Mouse (Mus musculus): ENCODE measurements around the gene Kcnj15.
A peak's percentile ranks its signal among the peaks of the same experiment; 100 is the strongest.

The Kcnj15 gene

GRCm38 (mm10) chr16:95292843-95293505 is 35.6 kb downstream of the Kcnj15 start:
- DNase-seq (ENCODE audit: low spot score in 2 of 2) = no peak

- DNase-seq (ENCODE audit: low spot score in 2 of 2) = peak in 1 of 2 experiments; percentile 4
Measured at GRCm38 (mm10) chr16:95297651-95298050, 40.3 kb downstream of the Kcnj15 start.

DNA sequence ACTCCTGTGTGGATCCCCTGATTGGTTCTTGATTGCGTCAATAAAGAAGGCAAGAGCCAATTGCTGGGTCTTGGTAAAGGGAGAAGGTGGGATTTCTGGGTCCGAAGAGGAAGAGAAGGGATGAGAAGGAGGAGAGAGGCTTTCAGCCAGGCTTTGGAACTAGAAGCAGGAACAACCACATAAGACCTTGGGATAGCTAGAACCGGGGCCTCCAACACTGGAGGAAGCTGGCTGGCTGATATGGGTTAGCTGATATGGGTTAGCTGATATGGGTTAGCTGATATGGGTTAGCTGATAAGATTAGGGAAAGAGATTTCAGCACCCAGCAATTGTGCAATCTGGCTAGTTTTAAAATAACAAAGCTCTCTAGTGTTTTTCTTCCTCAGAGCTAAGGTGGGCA is 44.3 kb downstream of the Kcnj15 start:
- DNase-seq (ENCODE audit: low spot score in 2 of 2) = no peak

GRCm38 (mm10) chr16:95303676-95304075 is 46.3 kb downstream of the Kcnj15 start:
- DNase-seq (ENCODE audit: low spot score in 2 of 2) = peak in 1 of 2 experiments; percentile 2

DNA sequence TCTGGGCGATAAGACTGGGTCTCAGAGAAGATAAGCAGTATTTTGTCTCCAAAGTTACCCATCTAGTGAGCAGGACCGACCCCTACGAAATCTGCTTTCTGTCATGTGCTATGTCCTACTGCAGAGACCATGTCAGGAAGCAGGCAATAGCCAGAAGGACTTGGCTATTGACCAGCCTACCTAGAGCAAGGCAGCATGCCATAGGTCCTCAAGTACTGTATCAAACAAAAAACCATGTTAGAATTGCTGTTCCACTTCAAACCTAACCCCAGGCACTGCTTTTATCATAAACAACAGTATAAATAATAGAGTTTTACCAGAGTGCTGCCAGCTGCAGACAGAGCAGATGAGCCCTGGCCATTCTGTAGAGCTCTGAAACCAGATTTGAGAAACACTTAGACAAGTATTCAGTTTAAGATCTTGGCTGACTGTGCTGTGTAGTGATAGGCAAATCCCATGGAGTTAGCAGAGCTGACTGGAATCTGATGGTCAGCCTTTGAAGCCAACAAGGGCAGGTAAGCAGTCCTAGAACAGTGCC is 50.5 kb downstream of the Kcnj15 start:
- no peak for DNase-seq (ENCODE audit: low spot score in 2 of 2)

DNA sequence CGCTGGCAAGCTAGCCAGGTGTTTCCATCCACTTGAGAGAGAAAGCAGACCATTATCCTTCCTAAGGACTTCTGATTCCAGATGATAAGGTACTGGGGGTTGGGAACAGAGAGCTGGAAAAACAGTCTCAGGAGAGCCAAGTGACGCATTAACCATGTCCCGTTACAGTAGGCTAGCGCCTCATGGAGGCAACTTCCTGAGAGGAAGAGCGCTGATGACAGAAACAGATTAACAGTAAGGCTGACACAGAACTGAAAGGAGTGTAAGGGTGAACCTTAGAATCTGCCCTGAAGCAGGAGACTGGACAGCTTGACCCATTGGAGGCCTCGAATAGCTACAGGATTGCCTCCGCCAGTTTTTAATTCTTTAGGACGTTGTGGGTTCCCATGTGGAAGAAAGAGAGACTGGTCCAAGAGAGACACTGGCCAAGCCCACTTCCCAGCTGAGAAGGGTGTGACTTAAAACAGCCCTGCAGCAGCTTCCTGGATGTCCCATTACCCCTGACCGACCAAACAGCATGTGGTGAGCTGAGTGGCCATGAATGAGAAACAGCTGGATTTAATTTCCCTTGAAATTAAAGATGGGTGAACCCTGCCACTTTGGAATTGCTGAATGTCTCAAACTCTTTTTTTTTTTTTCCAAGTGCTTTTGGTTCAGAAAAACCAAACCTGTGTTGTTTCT is 64.7 kb downstream of the Kcnj15 start:
- DNase-seq (ENCODE audit: low spot score in 2 of 2) = no peak

DNA sequence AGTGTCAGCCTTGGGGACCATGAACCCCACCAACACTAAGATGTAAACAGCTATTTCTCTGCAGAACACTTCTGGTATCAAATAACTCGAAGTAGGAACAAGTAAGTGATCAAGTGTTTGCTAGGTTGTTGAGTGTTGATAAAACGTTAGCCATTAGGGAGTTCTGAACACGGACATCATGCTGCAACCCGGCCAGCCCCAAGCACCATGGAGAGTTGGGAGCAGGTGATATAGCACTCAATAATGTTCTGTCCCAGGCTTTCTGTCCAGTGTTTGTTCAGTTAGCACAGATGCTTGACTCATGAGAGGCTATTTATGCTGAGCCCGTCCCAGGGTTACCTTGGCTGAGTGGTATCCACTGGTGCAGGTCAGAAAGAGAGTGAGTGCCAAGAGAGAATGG is 74.8 kb downstream of the Kcnj15 start:
- DNase-seq (ENCODE audit: low spot score in 2 of 2) = no peak

DNA sequence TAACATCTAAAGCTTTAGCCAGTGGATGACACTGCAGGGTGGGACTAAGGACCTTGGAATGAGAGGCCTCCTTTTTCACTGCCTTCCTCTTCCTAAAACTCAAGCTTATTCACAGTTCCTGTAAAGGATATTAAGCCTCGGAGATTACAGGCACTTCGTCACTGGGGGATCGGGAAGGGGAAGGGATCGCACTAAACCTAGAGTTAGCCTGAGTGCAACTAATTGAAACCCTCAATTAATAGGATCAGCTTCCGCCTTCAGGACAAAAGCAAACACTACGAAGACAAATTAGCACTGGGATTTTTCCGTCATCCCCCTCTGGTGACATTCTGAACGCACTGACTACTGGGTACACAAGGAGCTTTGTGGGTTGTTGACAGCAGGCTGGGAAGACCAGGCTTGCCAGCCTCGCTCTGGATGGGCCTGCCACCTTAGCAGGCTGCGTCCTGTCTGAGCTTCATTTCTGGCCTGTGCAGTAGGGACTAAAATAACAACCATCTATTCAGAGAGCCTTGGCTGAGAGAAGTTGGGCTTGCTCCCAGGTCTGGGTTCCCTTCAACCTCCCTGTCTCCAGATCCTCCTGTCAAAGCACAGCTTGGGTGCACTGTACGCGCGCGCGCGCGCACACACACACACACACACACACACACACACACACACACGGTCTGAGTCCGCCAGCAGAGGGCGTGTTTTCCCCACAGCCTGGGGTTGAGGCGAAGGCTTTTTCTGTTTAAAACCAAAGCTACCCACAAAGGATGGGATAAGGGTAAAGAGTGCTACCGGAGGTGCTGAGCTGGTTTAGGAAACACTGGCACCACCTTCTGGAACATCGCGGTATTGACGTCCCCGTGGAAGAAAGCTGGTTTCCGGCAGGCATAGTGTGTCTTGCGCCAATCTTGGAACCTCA is 83.8 kb downstream of the Kcnj15 start:
- peak; percentile 33 to 40 for DNase-seq (ENCODE audit: low spot score in 2 of 2)

GRCm38 (mm10) chr16:95342030-95342429 is 84.7 kb downstream of the Kcnj15 start:
- DNase-seq (ENCODE audit: low spot score in 2 of 2) = no peak

- no peak for DNase-seq (ENCODE audit: low spot score in 2 of 2)
Measured at GRCm38 (mm10) chr16:95344961-95345360, 87.6 kb downstream of the Kcnj15 start.

DNA sequence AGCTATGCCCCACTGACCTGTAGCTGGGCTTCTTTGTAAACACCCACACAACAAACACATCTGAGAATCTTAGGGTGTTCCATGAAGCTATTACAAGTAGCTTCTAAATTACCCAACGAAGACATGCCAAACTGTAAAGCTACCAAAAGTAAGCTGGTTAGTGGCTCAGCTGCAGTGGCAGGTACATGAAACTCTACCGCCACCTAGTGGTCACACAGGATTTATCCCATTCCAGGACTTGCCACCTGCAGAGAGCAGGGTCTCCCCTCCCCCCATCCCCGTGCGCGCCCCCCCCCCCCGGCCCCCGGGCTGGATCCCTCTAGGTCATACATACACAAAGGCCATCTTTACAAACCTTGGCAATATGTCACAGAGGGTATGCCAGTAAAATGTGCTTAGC is 88.5 kb downstream of the Kcnj15 start:
- peak; percentile 37 to 43 for DNase-seq (ENCODE audit: low spot score in 2 of 2)

DNA sequence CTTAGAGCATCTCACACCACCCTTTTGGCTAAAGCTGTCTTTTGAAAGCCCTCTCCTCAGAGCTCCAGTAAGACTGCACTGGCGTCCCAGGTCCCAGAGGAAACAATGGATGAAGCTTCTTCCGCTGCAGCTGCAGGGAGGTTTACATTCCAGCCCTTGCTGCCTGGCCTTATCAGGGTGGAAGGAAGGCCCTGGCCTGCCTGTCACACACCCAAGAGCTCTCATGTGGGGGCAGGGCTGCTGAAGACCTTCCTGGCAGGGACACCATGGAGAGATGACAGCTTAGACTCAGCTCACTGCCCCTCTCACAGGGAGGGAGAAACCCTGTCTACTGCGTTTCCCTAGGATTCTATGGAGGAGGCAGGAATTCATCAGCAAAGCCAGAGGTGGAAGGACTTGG is 89.8 kb downstream of the Kcnj15 start:
- peak; percentile 10 for DNase-seq (ENCODE audit: low spot score in 2 of 2)

- DNase-seq (ENCODE audit: low spot score in 2 of 2) = peak in 1 of 2 experiments; percentile 4
Measured at GRCm38 (mm10) chr16:95348555-95348954, 91.2 kb downstream of the Kcnj15 start.

DNA sequence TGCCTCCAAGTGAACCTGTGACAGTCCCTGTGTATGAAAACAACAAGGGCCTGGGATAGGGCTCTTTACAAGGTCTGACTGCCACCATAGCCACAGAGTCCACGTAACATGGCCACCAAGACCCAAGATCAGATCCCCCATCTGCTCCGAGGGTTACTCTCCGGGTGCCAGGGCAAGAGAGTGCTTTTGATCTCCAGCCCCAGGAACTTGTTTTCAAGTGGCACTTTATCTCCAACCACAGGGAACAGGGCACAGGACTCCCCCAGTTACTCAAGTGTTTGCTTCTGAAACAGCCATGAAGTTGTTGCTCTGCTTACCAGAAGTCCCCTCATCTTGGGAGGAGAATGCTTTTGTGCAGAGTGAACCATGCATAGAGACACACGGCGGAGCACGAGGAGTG is 92.0 kb downstream of the Kcnj15 start:
- no peak for DNase-seq (ENCODE audit: low spot score in 2 of 2)

DNA sequence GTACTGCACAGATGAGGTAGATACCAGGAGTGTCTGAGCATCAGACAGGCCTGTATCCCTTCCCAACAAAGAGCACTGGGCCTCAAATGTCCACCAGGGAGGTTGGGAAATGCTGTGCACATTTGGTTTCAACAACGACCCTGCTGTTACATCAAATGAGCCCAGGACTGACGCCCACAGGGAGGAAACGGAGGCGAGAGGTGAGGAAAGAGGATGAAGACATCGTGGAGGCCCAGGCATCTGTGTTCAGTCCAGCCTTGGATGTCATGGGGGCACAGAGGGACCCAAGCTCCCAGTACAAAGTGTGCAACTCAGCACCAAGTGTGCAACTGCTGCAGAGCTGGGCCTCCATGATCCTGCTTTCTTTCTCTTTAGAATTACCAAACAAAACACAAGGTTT is 92.4 kb downstream of the Kcnj15 start:
- no peak for DNase-seq (ENCODE audit: low spot score in 2 of 2)

Measured in spleen, postnatal 36 days (tissue).